Mouse (Mus musculus) C2C12 (cell line): ENCODE measurements around the gene Atxn1l.

Source experiments
- CEBPB ChIP-seq: IDR thresholded peaks from one replicate; pipeline ENCODE4 v1.6.1; 2011; ENCODE audit warnings: low read depth, mild to moderate bottlenecking, control low read depth, moderate library complexity
- CTCF ChIP-seq: IDR thresholded peaks from one replicate; pipeline ENCODE4 v1.5.1; 2011; ENCODE audit not compliant: control insufficient read depth, insufficient read depth, insufficient read length
- FOSL1 ChIP-seq: IDR thresholded peaks from one replicate; pipeline ENCODE4 v1.8.0; 2011; ENCODE audit warnings: mild to moderate bottlenecking, low read length; ENCODE audit not compliant: poor library complexity, insufficient read depth, severe bottlenecking
- MAX ChIP-seq: IDR thresholded peaks from one replicate; pipeline ENCODE4 v1.6.1; 2011; ENCODE audit warnings: mild to moderate bottlenecking, control low read depth
- MYOD1 ChIP-seq: IDR thresholded peaks from one replicate; pipeline ENCODE4 v1.6.1; 2011; ENCODE audit warnings: low read depth; ENCODE audit not compliant: control insufficient read depth, insufficient read length
- MYOG ChIP-seq: IDR thresholded peaks from one replicate; pipeline ENCODE4 v1.6.1; 2011; ENCODE audit not compliant: control insufficient read depth, insufficient read length; ENCODE audit errors: extremely low read depth
- USF1 ChIP-seq: IDR thresholded peaks from one replicate; pipeline ENCODE4 v1.6.1; 2011; ENCODE audit warnings: low read depth, mild to moderate bottlenecking, control low read depth, moderate library complexity

DNA sequence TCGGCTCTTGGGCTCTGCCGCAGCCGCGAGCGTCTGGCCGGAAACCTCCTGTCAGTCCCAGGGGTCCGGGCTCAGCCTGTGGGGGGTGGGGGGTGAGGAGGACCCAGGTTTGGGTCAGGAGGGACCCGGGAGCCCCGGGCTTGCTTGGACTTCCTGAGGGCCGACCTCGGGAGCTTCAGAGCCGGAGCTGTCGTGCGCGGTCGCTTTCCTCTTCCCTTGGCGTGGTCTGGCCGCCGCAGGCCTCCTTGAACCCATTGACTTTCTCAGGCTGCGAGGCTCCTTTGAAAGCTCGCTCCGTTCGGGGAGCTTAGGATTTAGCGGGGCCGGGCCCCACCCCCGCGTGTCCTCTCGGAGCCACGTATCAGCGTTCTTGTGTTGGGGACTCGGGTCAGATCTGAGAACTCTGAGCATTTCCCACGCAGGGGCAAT is 41.5 kb upstream of the Atxn1l start:
- TF ChIP-seq CTCF (no peak), MAX (no peak), MYOD1 (no peak), USF1 (no peak), FOSL1 (no peak), CEBPB (no peak), MYOG (no peak)
